Mouse (Mus musculus) bone marrow macrophage, adult 2 months (primary cell): ENCODE measurements at regions not wholly inside any gene's neighbourhood (a gene's known extent, or its start where the extent isn't known, plus 50 kb on each side); places are given as distances from the start of the nearest gene placed in this dataset.

Experiments
- CTCF ChIP-seq: IDR thresholded peaks from 2 replicates; pipeline ENCODE4 v1.5.1; 2012; ENCODE audit warnings: low read depth, mild to moderate bottlenecking, low read length, moderate library complexity
- POLR2A ChIP-seq: IDR thresholded peaks from 2 replicates; pipeline ENCODE4 v1.6.1; 2012; ENCODE audit warnings: mild to moderate bottlenecking, low read depth, low read length, borderline replicate concordance

DNA sequence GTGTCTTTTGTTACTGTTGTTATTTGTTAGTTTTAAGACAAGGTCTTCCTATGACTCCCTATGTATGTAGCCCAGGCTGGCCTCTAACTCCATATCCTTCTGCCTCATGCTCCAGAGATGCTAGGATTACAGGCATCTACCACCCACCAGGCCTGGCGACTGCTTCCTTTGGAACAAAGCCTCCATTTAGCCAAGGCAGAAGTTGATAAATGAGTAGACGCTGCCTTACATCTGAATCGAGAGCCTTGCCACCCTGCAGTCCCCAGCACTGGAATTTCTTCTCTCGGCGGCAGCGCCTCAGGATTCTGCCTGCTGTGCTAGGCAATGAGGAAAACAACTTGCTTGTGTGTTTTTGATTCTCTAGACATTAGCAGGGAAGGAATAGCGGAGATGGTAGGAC, 75.5 kb downstream of the Lbh start:
- TF ChIP-seq POLR2A (no peak), CTCF (no peak)
